Mouse (Mus musculus) v-Abl transformed pro-B cells (cell line): Measurements from ENCODE around the gene C87436.
"Not testable (repeated sequence)": the region's sequence is repeated elsewhere in the genome, so short reads cannot be mapped to it uniquely, and the experiment has no call there.

Source experiments
- in situ Hi-C, 2 experiments: fragments of 400-800 bp; cut with MboI; formaldehyde crosslinking; loops; one replicate each; pipeline ENCODE4 v1.15.1; 2025; ENCODE audit not compliant: unreplicated experiment in 2 of 2

C87436 gene

DNA sequence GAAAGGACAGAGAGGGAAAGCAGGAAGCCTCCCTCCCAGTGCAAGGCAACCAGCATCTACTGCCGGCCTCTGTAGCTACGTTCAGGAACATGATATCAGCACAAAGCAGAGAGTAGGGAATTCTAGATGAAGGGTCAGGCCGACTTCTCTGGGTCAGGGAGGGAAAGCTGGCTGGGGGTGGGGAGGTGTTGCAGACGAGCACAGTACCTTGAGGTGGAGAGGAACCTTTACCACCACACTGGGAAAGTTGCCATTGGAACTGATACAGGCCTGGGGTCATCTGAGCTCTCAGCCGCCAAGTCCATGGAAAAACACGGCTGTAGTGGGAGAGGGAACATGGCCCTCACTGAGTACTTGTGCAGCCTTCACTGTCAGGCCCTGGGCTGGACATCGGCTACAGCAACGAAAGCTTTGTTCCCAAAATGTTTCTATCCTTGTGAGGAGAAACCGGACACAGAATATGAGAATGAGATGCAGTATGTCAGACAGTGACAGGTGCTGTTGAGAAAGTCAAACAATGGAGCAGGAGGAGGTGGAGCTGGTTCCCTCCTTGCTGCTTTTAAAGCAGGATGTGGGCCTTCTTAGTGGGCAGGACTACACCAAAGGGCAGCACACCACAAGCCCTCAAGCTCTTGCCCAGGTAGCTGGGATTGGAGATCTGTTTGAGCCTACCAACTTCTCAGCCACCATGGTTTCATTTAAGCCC, 37.4 kb downstream of the C87436 start:
- in situ Hi-C loops = loop anchor here (5.0 to 10.0 kb wide), 4 partner anchors 37 to 199 kb away; no protein-coding TSS in a partner anchor

DNA sequence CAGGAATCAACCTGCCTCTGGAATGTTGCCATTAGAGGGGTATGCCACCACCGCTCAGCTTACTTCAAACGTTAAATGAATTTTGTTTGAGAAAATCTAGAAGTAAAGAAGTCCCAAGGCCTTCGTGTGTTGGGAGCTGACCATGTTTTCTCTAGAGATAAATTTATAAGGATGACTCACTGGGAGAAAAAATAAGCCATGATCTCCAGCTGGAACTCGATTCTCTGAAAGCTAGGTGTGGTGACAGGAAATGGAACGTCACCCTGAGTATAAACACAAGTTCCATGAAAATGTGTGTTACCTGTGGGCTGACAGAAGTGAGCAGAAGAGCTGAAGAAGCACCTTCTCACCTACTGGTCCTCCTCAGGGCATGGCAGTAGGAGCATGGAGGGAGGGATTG, 38.8 kb downstream of the C87436 start:
- in situ Hi-C loops = loop anchor here (5.0 to 10.0 kb wide), 4 partner anchors 35 to 198 kb away; no protein-coding TSS in a partner anchor

GRCm38 (mm10) chr6:86479311-86479710, 41.1 kb downstream of the C87436 start:
- in situ Hi-C loops = loop anchor here (5.0 to 10.0 kb wide), 4 partner anchors 33 to 195 kb away; no protein-coding TSS in a partner anchor

GRCm38 (mm10) chr6:86479816-86480188, 41.6 kb downstream of the C87436 start:
- in situ Hi-C loops = loop anchor here (5.0 to 10.0 kb wide), 4 partner anchors 32 to 195 kb away; no protein-coding TSS in a partner anchor

DNA sequence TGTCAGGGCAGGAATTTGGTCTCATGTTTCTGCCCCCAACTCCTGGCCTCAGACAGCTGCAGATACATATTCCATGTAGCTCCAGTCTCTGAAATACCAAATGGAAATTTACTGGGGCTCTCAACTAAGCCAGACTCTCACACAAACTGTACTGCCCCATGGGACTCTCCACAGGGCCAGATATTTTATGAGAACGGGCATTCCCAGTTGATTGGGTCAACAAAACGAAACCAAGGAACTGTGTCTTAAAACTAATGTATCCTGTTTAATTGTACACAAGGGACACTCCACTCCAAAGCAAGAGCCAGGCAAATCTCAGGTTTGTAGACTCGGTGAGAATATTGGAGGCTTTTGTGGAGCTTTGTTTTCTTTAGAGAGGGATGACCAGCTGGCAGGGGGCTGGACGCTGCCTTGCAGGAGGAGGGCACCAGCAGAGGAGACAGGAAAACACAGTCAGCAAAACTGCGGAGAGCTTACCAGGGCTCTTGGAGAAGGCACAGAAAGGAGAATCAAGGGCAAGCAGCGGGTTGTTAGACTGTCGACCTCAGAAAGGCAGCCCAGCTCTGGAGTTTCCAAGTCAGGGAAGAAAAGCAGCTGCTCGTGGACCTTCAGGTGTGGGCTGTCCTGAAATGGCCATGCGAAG, 42.1 kb downstream of the C87436 start:
- in situ Hi-C loops = no loop called here

DNA sequence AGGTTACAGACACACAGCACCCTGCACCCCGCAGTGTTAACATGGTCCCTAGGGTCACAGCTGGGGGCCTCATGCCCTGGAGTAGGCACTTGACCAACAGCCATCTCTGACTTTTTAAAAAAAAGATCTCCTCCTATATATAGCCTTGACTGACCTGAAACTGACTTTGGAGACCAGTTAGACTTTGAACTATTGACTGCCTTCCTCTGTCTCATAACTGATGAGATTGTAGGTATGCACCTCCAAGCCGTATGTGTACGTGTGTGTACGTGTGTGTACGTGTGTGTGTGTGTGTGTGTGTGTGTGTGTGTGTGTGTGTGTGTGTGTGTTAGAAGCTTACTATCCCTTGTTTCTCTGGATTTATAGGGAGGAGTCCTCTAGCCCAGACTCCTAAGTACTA, 43.7 kb downstream of the C87436 start:
- in situ Hi-C loops = no loop called here

DNA sequence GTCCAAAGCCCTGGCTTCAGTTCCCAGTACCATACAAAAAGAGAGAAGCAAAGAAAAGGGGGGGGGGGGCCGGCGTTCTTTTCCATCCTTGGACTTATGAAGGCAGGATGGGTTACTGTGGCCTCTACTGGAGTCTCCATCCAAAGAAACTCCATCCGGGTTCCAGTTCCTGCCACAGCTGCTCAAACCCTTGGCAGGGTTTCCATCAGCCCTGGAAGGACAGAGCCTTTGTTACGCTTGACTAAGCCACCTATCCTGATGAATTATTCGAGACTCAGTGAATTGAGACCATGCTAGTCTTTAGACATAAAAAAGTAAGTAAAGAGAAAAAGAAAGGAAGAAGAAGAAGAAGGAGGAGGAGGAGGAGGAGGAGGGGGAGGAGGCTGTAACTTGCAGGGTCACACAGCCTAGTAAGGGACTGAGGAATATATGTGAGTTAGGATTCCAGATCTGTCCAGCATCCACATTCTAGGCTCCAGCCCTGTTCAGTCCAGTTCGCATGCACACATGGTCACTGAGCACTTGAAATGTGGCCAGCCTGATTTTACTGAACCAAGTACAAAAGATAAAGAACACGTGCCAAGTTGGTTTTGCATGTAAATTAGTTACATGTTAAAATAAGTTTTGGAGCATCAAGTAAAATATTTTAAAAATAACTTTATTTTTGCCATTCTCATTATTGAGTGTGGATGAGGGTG, 47.9 kb downstream of the C87436 start:
- in situ Hi-C loops = no loop called here

DNA sequence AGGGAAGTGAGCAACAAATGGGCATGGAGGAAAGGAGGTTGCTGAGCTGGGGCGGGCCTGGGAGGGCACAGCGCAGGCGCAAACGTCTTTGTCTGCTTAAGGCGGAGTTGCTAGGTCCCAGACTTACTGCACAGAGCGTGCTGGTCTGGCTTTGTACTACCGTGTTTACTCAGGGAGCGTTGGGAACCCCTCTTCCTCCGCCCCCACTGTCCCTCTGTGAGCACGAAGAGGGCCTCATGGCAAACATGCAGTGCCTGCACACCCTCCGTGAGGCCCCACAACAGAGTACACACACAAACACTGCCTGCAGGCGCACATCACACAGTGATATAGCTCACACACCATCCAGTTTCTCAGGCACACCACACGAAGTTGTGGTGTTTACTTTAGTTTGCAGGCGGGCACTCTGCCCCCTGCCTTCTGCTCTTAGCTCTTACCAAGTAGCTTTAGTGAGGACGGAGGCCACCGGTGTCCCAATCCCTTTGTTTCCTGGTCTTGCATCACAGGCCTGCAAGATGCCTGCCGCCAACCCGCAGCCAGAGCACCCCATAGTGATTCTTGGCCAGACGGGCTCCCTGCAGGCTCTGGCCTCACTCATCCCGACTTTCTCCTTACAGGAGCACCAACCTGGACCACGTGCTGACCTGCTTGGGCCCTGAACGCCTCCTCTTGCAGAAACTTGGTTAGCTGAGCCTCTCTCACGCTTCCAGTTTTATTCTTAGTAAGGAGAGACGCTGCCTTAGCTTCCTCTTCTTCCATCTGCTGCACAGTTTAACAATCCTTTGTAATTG, 49.4 kb downstream of the C87436 start:
- in situ Hi-C loops = no loop called here

- in situ Hi-C loops = no loop called here
Observed at GRCm38 (mm10) chr6:86488149-86488485, 49.9 kb downstream of the C87436 start.

DNA sequence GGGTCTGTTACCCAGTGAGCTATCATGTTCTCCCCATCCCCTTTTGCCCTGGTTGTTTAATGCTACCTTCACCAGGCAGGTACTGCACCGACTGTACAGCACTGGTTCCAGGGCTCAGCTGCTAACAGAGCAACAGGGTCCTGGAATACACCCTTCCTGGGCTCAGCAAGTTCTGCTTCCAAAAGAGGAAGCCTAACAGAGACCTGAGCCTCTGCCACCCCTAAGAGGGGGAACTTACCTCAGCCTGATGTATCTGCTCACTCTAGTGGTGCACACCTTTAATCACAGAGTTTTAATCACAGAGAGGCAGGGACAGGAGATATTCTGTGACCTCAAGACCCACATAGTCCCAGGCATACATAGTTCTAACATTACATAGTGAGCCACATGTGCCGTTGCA, 51.8 kb downstream of the C87436 start:
- in situ Hi-C loops = no loop called here

DNA sequence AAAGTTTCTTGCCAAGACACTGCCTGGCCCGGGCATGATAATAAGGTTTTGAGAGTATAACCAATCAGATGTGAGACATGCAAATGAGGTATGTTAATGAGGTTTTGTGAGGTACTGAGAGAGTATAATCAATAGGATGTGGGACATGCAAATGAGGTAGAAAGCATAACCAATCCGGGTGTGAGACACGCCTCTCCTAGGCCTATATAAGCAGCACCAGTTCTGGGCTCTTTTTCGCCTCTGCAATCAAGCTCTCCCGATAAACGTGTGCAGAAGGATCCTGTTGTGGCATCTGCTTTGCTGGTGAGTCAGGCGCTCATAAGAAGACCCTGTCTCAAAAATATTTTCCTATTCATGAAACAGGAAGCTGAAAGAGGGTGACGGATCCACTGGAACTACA, 52.2 kb downstream of the C87436 start:
- in situ Hi-C loops = not testable (repeated sequence)

- in situ Hi-C loops = no loop called here
Observed at GRCm38 (mm10) chr6:86493469-86494263, 55.5 kb downstream of the C87436 start.

DNA sequence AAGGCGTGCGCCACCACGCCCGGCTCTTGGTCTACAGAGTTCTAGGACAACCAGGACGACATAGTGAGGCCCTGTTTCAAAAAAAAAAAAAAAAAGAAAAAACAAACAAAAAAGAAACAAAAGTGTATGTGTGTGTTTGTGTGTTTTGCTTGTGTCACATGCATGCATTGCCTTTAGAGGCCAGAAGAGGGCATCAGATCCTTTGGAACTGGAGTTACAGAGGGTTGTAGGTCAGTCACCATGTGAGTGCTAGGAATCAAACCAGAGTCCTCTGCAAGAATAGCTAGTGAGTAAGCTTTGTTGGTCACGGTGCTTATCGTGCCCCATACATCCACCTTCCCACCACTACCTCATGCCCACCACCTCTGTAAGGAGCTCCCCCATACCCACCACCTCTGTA, 56.6 kb downstream of the C87436 start:
- in situ Hi-C loops = no loop called here

DNA sequence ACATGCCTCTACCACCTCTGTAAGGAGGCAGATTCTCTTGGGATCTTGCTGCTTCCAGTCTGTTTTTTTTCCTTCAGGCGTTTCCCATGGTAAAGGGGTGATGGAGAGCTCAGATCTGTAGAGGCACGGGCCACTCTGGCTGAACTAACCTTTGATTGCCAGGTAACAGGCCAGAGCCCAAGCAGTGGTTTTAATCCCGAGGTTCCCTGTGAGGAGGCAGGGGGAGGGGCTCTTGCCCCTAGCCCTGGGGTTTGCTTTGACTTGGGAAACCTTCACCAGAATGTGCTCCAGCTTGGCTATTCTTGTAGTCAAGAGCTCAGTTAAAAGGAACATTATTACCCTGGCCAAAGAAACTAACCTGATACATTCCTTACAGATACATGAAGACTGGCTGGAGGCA, 57.5 kb downstream of the C87436 start:
- in situ Hi-C loops = no loop called here

GRCm38 (mm10) chr6:86496127-86496526, 58.0 kb downstream of the C87436 start:
- in situ Hi-C loops = no loop called here

DNA sequence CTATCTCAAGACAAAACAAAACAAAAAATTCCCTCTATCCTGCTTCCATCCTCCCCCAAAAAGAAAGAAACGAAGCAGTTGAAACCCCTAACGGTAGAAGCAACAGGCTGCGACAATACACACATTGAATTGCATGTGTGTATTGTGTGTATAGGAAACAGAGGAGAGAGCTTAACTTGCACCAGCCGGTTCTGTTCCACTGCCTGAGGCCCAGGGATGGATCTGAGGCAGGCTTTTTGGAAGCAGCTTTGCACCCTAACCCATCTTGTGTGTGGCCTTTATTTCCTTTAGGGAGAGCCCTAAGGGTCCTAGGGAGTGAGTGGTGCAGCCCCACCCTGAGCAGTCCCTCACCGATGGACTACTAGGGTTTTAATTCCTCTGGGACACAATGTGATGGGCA, 58.4 kb downstream of the C87436 start:
- in situ Hi-C loops = no loop called here

DNA sequence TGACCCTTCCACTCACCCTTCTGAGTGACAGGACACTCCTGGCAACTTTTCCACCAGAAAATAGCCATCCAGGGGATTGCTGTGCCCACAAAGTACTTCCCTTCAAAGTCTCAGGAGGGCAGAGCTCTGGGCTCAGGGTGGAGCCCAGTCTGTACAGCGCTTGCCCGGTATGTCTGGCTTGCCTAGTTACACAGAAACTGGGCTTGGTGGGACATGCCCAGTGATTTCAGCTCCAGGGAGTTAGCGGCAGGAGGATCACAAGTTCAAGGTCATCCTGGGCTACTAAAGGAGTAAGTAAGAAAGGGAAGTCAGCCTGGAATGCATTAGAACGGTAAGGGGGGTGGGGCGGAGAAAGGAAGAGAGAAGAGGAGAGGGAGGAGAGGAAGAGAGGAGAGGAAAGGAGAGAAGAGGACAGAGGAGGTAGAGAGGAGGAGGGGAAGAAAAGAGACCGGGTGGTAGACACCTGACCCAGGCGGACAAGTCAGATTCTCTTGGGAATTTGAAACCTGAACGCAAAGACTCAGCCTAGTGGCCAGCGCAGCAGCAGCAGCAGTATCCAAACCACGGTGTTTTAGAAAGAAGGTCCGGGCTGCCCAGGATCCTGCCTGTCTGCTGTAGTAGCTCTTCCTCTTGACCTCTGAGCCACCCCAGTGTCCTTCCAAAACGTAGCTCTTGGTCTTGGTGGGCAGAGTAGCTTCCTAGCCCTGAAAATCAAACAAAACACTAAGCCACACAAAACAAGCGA, 59.1 kb downstream of the C87436 start:
- in situ Hi-C loops = no loop called here

DNA sequence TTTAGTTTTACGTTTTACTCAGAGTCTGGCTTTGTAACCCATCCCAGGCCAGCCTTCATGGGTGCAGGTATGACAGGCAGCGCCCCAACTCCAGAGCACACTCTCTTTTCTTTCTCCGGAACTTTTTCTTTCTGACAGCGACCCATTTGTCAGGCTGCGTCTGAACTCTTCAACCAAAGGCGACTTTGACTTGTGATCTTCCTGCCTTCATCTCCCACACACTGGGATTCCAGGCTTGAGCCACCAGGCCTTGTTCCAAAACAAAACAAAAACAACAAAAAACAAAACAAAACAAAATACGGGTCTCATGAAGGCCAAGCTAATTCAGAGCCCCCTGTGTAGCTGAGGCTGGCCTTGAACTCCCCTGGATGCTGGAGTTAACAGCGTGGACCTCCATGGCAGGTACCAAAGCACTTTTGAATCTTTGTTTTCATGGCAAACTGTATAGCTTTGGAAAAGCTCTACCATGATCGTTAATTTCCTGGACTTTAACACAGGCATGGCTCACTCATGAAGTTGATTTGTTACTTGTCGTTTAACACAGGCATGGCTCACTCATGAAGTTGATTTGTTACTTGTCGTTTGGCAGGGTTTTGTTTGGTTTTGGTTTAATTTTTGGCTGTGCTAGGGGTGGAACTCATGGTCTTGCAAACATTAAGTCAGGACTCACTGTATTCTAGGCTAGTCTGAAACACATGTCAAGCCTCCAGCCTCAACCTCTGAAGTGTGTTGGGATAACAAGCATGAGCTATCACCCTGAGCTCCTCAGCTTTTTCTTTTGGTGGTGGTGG, 60.0 kb downstream of the C87436 start:
- in situ Hi-C loops = no loop called here
